Mouse (Mus musculus) urinary bladder, postnatal 4 days (tissue): ENCODE measurements around the gene Fgf7.

ENCODE experiments used
- DNase-seq, 2 experiments: peaks; one replicate each; pipeline ENCODE4 v3.0.0; 2021 to 2022; ENCODE audit warnings: low spot score in 2 of 2

Gene Fgf7

DNA sequence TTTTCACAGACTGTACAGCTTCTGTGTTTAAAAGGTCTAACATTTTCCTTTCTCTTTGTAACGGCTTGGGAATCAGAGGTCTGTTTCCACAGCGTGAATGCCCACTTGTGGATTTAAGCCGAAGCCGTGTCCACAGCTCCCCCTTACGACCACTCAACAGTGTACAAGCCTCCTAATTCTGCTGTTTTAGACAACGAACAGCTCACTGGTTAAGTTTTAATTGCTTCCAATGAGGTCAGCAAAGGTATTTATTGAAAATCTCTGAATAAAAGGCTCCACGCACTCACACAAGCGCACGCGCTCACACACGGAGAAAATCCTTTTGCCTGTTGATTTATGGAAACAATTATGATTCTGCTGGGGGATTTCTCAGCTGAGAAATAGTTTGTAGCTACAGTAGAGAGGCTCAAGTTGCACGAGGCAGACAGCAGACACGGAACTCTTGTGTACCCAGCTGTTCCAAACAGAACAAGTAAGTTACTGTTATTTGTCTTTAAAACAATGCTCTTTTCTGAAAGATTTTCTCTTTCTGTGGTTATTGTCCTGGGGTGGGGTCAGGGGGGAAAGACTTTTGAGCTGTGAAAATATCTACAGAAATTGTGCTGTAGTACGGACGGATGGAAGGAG lies at the start of gene Fgf7:
Gene Fgf7 (plus strand): TSS at position 280 of the 627 bp plus-strand sequence.
- no peak for DNase-seq

GRCm38 (mm10) chr2:126002291-126002690 lies 32.2 kb upstream of the Fgf7 start:
- DNase-seq: no peak

- no peak for DNase-seq
Measured at GRCm38 (mm10) chr2:126006088-126006487, 28.4 kb upstream of the Fgf7 start.

- DNase-seq: no peak
Measured at GRCm38 (mm10) chr2:126006742-126007141, 27.7 kb upstream of the Fgf7 start.

DNA sequence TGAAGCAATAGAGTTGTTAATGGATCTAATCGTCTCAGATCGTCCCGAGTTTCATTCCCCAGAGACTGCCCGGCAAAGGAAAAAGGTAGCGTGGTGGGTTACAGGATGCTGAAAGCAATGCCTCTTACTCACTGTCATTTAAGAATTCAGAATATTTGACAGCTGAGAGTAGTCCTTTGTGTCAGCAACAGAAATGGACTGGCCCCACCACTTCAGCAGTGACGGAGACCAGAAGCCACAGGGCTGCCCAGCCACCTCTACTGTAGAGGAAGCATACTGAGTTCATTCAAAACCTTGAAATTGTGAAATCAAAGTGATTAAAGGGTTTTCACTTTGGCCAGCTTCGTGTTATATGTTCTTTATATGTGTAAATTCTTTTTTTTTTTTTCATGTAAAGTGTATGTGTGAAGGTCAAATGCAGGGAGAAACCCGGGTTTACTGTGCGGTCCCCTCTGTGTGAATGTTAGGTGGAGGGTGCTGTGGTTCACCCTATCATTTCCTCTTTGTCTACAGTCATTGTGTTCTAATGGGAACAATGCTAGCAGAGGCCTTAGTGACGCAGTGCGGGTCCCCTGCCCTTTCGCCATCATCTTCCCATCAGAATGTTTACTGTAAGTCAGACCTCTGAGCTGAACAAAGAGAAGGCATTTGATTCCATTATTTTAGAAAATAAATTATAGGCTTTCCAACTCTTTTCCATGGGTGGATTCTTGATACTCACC lies 19.3 kb upstream of the Fgf7 start:
- DNase-seq: no peak

GRCm38 (mm10) chr2:126015763-126016473 lies 18.5 kb upstream of the Fgf7 start:
- no peak for DNase-seq

GRCm38 (mm10) chr2:126031186-126031900 lies 3.1 kb upstream of the Fgf7 start:
- DNase-seq: no peak

GRCm38 (mm10) chr2:126033114-126033972 lies 1.1 kb upstream of the Fgf7 start:
- no peak for DNase-seq

DNA sequence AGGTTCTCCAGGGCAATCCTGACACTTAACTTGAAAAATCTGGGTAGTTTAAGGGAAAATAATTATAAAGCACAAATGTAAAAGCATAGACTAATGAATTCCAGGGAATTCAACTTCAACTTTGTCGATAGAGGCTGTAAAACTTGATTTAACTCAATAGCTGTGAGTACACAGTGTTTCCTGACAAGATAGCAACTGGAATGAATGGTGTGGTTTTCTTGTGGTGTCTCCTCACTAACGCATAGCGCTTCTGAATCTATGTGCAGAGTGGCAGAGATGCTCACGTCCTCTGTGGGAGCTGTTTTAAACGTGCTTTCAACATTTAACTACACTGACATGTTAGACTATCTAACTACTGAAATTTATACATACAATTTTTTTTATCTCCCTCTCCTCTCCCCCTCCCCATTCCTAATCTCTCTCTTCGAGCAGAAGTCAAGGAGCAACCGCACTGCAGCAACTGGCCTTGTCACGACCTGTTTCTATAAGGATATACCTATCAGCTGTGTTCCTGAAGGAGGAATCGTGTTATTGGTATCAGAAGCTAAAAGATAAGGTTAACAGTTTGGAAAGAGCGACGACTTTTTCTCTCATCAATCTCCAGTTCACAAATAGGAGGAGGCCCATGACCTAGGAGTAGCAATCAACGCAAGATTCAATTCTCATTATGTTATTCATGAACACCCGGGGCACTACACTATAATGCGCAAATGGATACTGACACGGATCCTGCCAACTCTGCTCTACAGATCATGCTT lies 734 bp downstream of the Fgf7 start:
- DNase-seq: no peak

- DNase-seq: no peak
Measured at GRCm38 (mm10) chr2:126036121-126036520, 1.7 kb downstream of the Fgf7 start.

GRCm38 (mm10) chr2:126038221-126039000 lies 4.0 kb downstream of the Fgf7 start:
- no peak for DNase-seq

DNA sequence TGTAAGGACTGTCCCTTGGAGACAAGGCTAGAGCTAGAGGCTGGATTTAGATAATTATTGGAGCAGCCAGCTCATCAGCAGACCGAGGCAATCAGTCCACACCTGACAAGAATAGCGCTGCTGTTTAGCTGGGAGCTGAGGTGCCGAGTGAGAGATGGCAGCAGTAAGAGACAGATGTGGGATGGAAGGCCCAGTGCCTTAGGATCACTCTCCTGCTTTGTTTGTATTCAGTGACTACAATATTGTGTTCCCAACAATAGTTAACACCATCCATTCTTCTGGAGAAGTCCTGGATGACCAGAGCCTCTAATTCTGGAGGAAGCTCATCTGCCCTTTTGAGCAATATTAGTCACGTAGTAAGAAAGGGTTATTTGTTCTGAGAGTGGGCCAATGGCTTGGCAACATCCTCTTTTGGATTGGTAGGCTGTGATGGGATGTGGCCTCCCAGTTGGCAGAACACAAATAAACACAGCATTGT lies 5.0 kb downstream of the Fgf7 start:
- DNase-seq: no peak

DNA sequence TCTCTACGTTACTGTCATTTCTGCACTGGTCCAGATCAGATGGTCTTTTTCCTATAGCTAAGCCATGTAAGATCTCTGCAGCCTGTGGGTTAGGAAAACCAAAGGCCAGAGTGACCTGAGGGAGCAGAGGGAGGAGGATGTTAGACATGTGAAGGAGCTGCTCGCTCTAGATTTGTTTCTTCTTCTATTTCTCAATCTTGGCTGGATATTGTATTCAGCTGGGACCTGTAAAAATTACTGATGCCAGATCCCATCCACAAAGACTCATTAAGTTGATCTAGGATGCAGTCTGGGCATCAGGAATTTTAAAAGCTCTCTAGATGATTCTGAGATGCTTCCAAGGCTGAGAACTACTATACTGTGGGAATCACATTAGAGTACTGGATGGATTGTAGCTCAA lies 6.2 kb downstream of the Fgf7 start:
- DNase-seq: no peak

DNA sequence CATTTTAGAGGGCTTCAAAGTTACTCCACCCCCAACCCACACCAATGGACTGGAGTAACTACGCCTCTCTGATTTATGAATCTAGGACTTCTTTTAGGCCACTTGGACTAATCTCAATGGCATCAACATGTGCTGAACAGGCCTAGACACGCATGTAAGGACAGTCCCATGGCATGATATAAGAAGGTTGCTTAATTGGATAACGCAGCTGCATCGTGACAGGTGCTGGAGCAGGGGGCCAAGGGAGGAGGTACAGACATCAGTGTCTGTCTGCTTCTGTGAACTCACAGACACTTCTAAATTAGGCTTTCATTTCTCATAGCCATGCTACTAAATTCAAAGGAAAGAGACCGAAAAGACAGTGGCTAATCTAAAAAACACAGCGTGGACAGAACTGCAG lies 6.8 kb downstream of the Fgf7 start:
- no peak for DNase-seq

GRCm38 (mm10) chr2:126042674-126043073 lies 8.2 kb downstream of the Fgf7 start:
- no peak for DNase-seq

- no peak for DNase-seq
Measured at GRCm38 (mm10) chr2:126045621-126046020, 11.2 kb downstream of the Fgf7 start.

DNA sequence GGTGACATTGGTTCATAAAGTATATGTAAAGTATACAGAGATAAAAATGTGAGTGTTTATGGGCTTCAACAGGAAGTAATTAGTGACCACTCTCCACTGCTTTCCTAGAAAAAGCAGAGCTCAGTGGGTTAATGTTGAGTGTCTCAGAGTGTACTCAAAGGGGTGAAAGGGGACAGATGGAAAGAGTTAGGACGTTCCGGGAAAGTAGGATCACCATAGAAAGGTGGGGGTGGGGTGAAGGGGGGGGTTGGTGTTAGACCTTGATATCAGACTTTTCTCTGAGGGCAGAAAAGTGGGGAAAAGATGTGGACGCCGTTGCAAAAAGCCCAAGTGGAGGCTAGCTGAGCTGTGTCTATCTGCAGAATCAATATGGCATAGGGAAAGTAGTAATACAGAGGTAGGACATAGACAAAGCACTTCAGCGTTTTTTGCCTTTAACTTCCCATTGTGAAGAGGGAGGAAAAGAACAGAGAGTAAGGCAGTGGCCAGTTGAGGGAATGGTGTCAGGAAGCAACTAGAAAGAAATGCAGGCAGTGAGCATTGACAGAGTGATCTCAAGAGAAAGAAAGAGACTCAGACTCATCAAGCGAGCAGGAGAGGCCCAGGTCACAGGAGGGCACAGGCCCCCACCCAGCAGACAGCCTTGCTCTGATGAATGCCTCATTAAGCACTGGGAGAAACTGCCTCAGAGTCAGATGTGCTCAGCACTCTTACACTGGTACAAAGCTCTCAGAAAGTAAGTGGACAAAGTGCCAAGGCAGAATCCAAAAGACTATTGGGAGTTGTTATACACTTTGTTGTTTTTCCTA lies 18.5 kb downstream of the Fgf7 start:
- DNase-seq: no peak

GRCm38 (mm10) chr2:126053657-126054056 lies 19.2 kb downstream of the Fgf7 start:
- no peak for DNase-seq

GRCm38 (mm10) chr2:126060595-126060994 lies 26.1 kb downstream of the Fgf7 start:
- DNase-seq: no peak
